Mouse (Mus musculus) embryonic facial prominence, embryonic 12.5 days (tissue): ENCODE results near the gene Snw1. TPM values are rescaled to one million over a fixed set of nuclear protein-coding genes. Genes with fewer than 3 reads are reported as not detected.
A peak's percentile ranks its signal among the peaks of the same experiment; 100 is the strongest.

Experiments
- microRNA-seq: library from miRNA; unstranded; fragments of <30 nt; microRNA quantifications from one replicate; pipeline ENCODE4, GENCODE M21; 2017
- polyA plus RNA-seq: library from polyadenylated mRNA; unstranded; fragments of >200 nt; fragmentation: Nextera tagmentation; extraction: Ambion mirVana; gene quantifications from 2 replicates; pipeline ENCODE4 v1.2.1, GENCODE M21; 2016

Snw1 gene
- polyA plus RNA-seq, 1 experiment from 2014 or later: 147 TPM

Small RNAs within 50 kb of the gene (microRNA-seq; reads per million reads assigned to microRNA genes)
- gene Mir3068: 25.4 reads per million, percentile 37 among the genes with 10 or more reads in this experiment

Other genes starting within 250 kb of the Snw1 start
- gene Noxred1, start 233.5 kb downstream of the Snw1 start, polyA plus RNA-seq: 0.77 and 0.89 TPM in 2 replicates
- gene Vipas39, start 206.0 kb downstream of the Snw1 start, polyA plus RNA-seq: 55.1 and 57.9 TPM in 2 replicates
- gene Ahsa1, start 205.8 kb downstream of the Snw1 start, polyA plus RNA-seq: 218 and 222 TPM in 2 replicates
- gene Ism2, start 172.6 kb downstream of the Snw1 start, polyA plus RNA-seq: 1.0 and 1.4 TPM in 2 replicates
- 66.4 and 74.9 TPM in 2 replicates for gene Sptlc2, start 83.9 kb downstream of the Snw1 start, polyA plus RNA-seq
- 278 and 300 TPM in 2 replicates for gene Slirp, start 28.4 kb downstream of the Snw1 start, polyA plus RNA-seq
- gene Alkbh1, start 28.3 kb downstream of the Snw1 start, polyA plus RNA-seq: 73.2 and 76.0 TPM in 2 replicates
- not detected in 2 replicates for gene Gm5788, start 22.4 kb upstream of the Snw1 start, polyA plus RNA-seq
- gene Gm8300, start 42.0 kb upstream of the Snw1 start, polyA plus RNA-seq: not detected in 2 replicates
- not detected in 2 replicates for gene Oog1, start 130.4 kb upstream of the Snw1 start, polyA plus RNA-seq
- not detected in 2 replicates for gene Gm4027, start 146.6 kb upstream of the Snw1 start, polyA plus RNA-seq
- not detected in 2 replicates for gene Gm16381, start 172.3 kb upstream of the Snw1 start, polyA plus RNA-seq